Mouse (Mus musculus) layer of hippocampus, adult 9-10 months (tissue): ENCODE data around the gene Tbc1d1.
"Not testable (repeated sequence)": the region's sequence is repeated elsewhere in the genome, so short reads cannot be mapped to it uniquely, and the experiment has no call there.

Source experiments
- DNase-seq: peaks from one replicate; pipeline ENCODE4 v3.0.0; 2022; ENCODE audit warnings: low spot score

Gene Tbc1d1

GRCm38 (mm10) chr5:64360147-64360875 lies 204.2 kb downstream of the Tbc1d1 start:
- no peak for DNase-seq

GRCm38 (mm10) chr5:64360876-64361268 lies 204.8 kb downstream of the Tbc1d1 start:
- not testable (repeated sequence) for DNase-seq

GRCm38 (mm10) chr5:64363859-64364406 lies 207.8 kb downstream of the Tbc1d1 start:
- DNase-seq = no peak

GRCm38 (mm10) chr5:64364432-64365125 lies 208.5 kb downstream of the Tbc1d1 start:
- DNase-seq = no peak

- DNase-seq = no peak
Observed at GRCm38 (mm10) chr5:64365187-64366066, 209.3 kb downstream of the Tbc1d1 start.

GRCm38 (mm10) chr5:64366113-64366512 lies 210.0 kb downstream of the Tbc1d1 start:
- no peak for DNase-seq

GRCm38 (mm10) chr5:64367426-64367825 lies 211.3 kb downstream of the Tbc1d1 start:
- DNase-seq = no peak

GRCm38 (mm10) chr5:64371331-64371831 lies 215.3 kb downstream of the Tbc1d1 start:
- no peak for DNase-seq

GRCm38 (mm10) chr5:64372292-64372961 lies 216.3 kb downstream of the Tbc1d1 start:
- DNase-seq = no peak

- no peak for DNase-seq
Observed at GRCm38 (mm10) chr5:64373695-64374094, 217.6 kb downstream of the Tbc1d1 start.

- no peak for DNase-seq
Observed at GRCm38 (mm10) chr5:64375851-64376250, 219.7 kb downstream of the Tbc1d1 start.

- DNase-seq = no peak
Observed at GRCm38 (mm10) chr5:64376466-64376865, 220.4 kb downstream of the Tbc1d1 start.

- no peak for DNase-seq
Observed at GRCm38 (mm10) chr5:64377705-64378104, 221.6 kb downstream of the Tbc1d1 start.

- no peak for DNase-seq
Observed at GRCm38 (mm10) chr5:64378591-64379275, 222.6 kb downstream of the Tbc1d1 start.

- no peak for DNase-seq
Observed at GRCm38 (mm10) chr5:64379829-64380228, 223.7 kb downstream of the Tbc1d1 start.

- no peak for DNase-seq
Observed at GRCm38 (mm10) chr5:64380698-64381375, 224.7 kb downstream of the Tbc1d1 start.

GRCm38 (mm10) chr5:64381538-64381937 lies 225.4 kb downstream of the Tbc1d1 start:
- no peak for DNase-seq

GRCm38 (mm10) chr5:64382451-64383057 lies 226.4 kb downstream of the Tbc1d1 start:
- peak; percentile 75 for DNase-seq

- DNase-seq = no peak
Observed at GRCm38 (mm10) chr5:64383215-64383614, 227.1 kb downstream of the Tbc1d1 start.

GRCm38 (mm10) chr5:64384546-64384945 lies 228.4 kb downstream of the Tbc1d1 start:
- DNase-seq = no peak
